Mouse (Mus musculus) limb, embryonic 14.5 days (tissue): ENCODE measurements around the gene Zg16. TPM values are rescaled to one million over a fixed set of nuclear protein-coding genes. Genes with fewer than 3 reads are reported as not detected.
"Not testable (repeated sequence)": the region's sequence is repeated elsewhere in the genome, so short reads cannot be mapped to it uniquely, and the experiment has no call there.

Experiments
- ATAC-seq: fragments of 200-750 bp; cut with Nextera tagmentation; 2 replicates; pipeline ENCODE4 v1.8.0; 2017; ENCODE audit warnings: low read depth, moderate number of reproducible peaks, moderate TSS enrichment; ENCODE audit not compliant: low FRiP score
- DNase-seq: peaks from one replicate; pipeline ENCODE4 v3.0.0-alpha.2; 2015; ENCODE audit warnings: low spot score
- H3K27ac ChIP-seq: fragments of 300-500 bp; sonication (generic); replicated peaks from 2 replicates; pipeline ENCODE4 v1.5.1; 2014; ENCODE audit warnings: low read depth, mild to moderate bottlenecking, low read length, moderate library complexity, mixed read lengths
- H3K27me3 ChIP-seq: fragments of 300-500 bp; sonication (generic); 2 replicates; pipeline ENCODE4 v1.6.1; 2014; ENCODE audit warnings: low read length, mixed read lengths; ENCODE audit not compliant: control insufficient read depth, insufficient read depth
- H3K36me3 ChIP-seq: fragments of 300-500 bp; sonication (generic); 2 replicates; pipeline ENCODE4 v1.6.1; 2014; ENCODE audit warnings: mild to moderate bottlenecking, low read length, moderate library complexity, mixed read lengths; ENCODE audit not compliant: control insufficient read depth, insufficient read depth
- H3K4me1 ChIP-seq: fragments of 300-500 bp; sonication (generic); 2 replicates; pipeline ENCODE4 v1.6.1; 2014; ENCODE audit warnings: antibody characterized with exemption, low read length, mixed read lengths; ENCODE audit not compliant: control insufficient read depth, insufficient read depth
- H3K4me2 ChIP-seq: fragments of 300-500 bp; sonication (generic); replicated peaks from 2 replicates; pipeline ENCODE4 v1.6.1; 2014; ENCODE audit warnings: low read depth, mild to moderate bottlenecking, low read length, moderate library complexity; ENCODE audit not compliant: severe bottlenecking
- H3K4me3 ChIP-seq: fragments of 300-500 bp; sonication (generic); replicated peaks from 2 replicates; pipeline ENCODE4 v1.5.1; 2014; ENCODE audit warnings: low read length
- H3K9ac ChIP-seq: fragments of 300-500 bp; sonication (generic); 2 replicates; pipeline ENCODE4 v1.6.1; 2014; ENCODE audit warnings: mild to moderate bottlenecking, low read depth, low read length, moderate library complexity; ENCODE audit not compliant: severe bottlenecking
- H3K9me3 ChIP-seq: fragments of 300-500 bp; sonication (generic); 2 replicates; pipeline ENCODE4 v1.6.1; 2016; ENCODE audit warnings: low read length; ENCODE audit not compliant: control insufficient read depth
- POLR2A ChIP-seq: fragments of 200-500 bp; IDR thresholded peaks from 2 replicates; pipeline ENCODE4 v1.8.0; 2012; ENCODE audit warnings: inconsistent platforms, mild to moderate bottlenecking, moderate library complexity, borderline replicate concordance; ENCODE audit not compliant: insufficient read depth, insufficient read length; ENCODE audit errors: extremely low read depth
- WGBS: fragments of 180-500 bp; shearing (Covaris S2); extraction: QIAGEN DNeasy Blood & Tissue Kit; methylation state at CpG from one replicate; pipeline ENCODE4 v1.1.7; 2014; 5-methylcytosine and 5-hydroxymethylcytosine counted together
- polyA plus RNA-seq, 2 experiments: library from polyadenylated mRNA; depleted of rRNA in 1 of 2; stranded (reverse) in 1 of 2; unstranded in 1 of 2; fragments of >200 nt; fragmentation: Nextera tagmentation in 1 of 2; extraction: Ambion mirVana in 1 of 2; gene quantifications; 2 replicates each; pipeline versions ENCODE4 v1.2.1 to v1.2.3; 2012 to 2014

The Zg16 gene
- polyA plus RNA-seq (2012; rRNA removed): 0.45 TPM in 1 of 2 replicates, not detected in the other
- not detected in 2 replicates for polyA plus RNA-seq (2014; fragmentation: Nextera tagmentation; extraction: Ambion mirVana)

GRCm38 (mm10) chr7:127087278-127088010, at the start of gene Zg16:
Gene Zg16, minus strand, starts transcription at chr7:127087328.
- H3K27me3 ChIP-seq, H3K9me3 ChIP-seq, ATAC-seq, DNase-seq, H3K4me2 ChIP-seq, H3K4me3 ChIP-seq, H3K4me1 ChIP-seq, H3K36me3 ChIP-seq, H3K9ac ChIP-seq, H3K27ac ChIP-seq: not testable (repeated sequence)
- WGBS: 82% methylated on average over 6 of the region's 6 CpGs

- no peaks in the 10 kb centered on the region for H3K4me1 ChIP-seq
- ATAC-seq (no peak), DNase-seq (no peak)
- H3K27ac ChIP-seq: no peak overlapping the region
- H3K27me3 ChIP-seq: no peaks in the 10 kb centered on the region
- no peak overlapping the region for H3K4me3 ChIP-seq
- TF ChIP-seq POLR2A: no peak
- whole genome bisulfite sequencing: 77% methylated on average over 22 of the region's 22 CpGs
- no peak overlapping the region for H3K4me2 ChIP-seq
- no peaks in the 10 kb centered on the region for H3K36me3 ChIP-seq
- H3K9ac ChIP-seq: no peak overlapping the region
- no peaks in the 10 kb centered on the region for H3K9me3 ChIP-seq
These were observed 49.3 kb upstream of the Zg16 start for GRCm38 (mm10) chr7:127136181-127137071.

GRCm38 (mm10) chr7:127134821-127135447, 47.8 kb upstream of the Zg16 start:
- no peak for DNase-seq
- Histone ChIP-seq H3K4me1 (no peaks in the 10 kb centered on the region), H3K36me3 (no peaks in the 10 kb centered on the region), H3K27me3 (no peaks in the 10 kb centered on the region), H3K9ac (no peak overlapping the region), H3K4me3 (no peak overlapping the region), H3K9me3 (no peaks in the 10 kb centered on the region), H3K4me2 (no peak overlapping the region), H3K27ac (no peak overlapping the region)
- TF ChIP-seq POLR2A: no peak
- no peak for ATAC-seq
- WGBS: 85% methylated on average over 11 of the region's 11 CpGs

GRCm38 (mm10) chr7:127133125-127133524, 46.0 kb upstream of the Zg16 start:
- Histone ChIP-seq H3K27ac (no peak overlapping the region), H3K27me3 (no peaks in the 10 kb centered on the region), H3K4me1 (no peaks in the 10 kb centered on the region), H3K36me3 (no peaks in the 10 kb centered on the region), H3K9me3 (no peaks in the 10 kb centered on the region), H3K9ac (no peak overlapping the region), H3K4me2 (no peak overlapping the region), H3K4me3 (no peak overlapping the region)
- DNase-seq (no peak), ATAC-seq (no peak)
- WGBS: 75% methylated on average over 5 of the region's 5 CpGs
- TF ChIP-seq POLR2A: no peak

GRCm38 (mm10) chr7:127129638-127130037, 42.5 kb upstream of the Zg16 start:
- ATAC-seq: 0 out of 2 replicates have a peak, but pooled peaks have one; percentile 57
- 15% methylated on average over 4 of the region's 4 CpGs for WGBS

More at GRCm38 (mm10) chr7:127129638-127130037, 42.5 kb upstream of the Zg16 start:
- Histone ChIP-seq H3K4me2 (no peak overlapping the region), H3K27me3 (no peaks in the 10 kb centered on the region), H3K4me3 (no peak overlapping the region), H3K27ac (no peak overlapping the region), H3K4me1 (no peaks in the 10 kb centered on the region), H3K9ac (no peak overlapping the region), H3K9me3 (no peaks in the 10 kb centered on the region), H3K36me3 (no peaks in the 10 kb centered on the region)
- DNase-seq: peak; percentile 68
- no peak for TF ChIP-seq POLR2A
